Mouse (Mus musculus) megakaryocyte, embryonic 14.5 days (primary cell): ENCODE measurements around the gene Samd4b.

ENCODE experiments used
- FLI1 ChIP-seq: IDR thresholded peaks from 2 replicates; pipeline ENCODE4 v1.6.1; 2012; ENCODE audit warnings: low read length, inconsistent platforms, mixed read lengths
- GATA1 ChIP-seq: IDR thresholded peaks from 3 replicates; pipeline ENCODE4 v1.6.1; 2012; ENCODE audit warnings: mixed read lengths, low read length, inconsistent platforms, borderline replicate concordance

DNA sequence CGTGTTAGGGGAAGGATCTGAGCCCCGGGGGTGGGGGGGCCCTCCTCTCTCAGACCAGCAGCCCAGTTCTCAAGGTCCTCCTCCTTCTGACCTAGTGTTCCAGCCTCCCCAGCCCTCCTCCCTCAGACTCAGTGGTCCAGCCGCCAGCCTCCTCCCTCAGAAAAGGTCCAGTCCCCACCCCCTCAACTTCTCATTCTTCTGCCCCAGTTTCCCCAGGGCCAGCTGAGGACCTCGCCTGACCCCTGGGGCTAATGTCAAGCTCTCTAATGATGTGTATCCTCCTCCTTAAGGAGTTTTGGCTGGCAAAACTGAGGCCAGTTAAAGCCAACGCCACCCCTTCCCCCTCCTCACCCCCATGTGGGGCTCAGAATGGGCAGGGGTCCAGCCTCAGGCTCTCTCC lies 50.8 kb downstream of the Samd4b start, which contains the start of gene Nccrp1:
- TF ChIP-seq FLI1, result no peak
- no peak for TF ChIP-seq GATA1
